Mouse (Mus musculus): ENCODE results near the gene Mpc1.

DNA sequence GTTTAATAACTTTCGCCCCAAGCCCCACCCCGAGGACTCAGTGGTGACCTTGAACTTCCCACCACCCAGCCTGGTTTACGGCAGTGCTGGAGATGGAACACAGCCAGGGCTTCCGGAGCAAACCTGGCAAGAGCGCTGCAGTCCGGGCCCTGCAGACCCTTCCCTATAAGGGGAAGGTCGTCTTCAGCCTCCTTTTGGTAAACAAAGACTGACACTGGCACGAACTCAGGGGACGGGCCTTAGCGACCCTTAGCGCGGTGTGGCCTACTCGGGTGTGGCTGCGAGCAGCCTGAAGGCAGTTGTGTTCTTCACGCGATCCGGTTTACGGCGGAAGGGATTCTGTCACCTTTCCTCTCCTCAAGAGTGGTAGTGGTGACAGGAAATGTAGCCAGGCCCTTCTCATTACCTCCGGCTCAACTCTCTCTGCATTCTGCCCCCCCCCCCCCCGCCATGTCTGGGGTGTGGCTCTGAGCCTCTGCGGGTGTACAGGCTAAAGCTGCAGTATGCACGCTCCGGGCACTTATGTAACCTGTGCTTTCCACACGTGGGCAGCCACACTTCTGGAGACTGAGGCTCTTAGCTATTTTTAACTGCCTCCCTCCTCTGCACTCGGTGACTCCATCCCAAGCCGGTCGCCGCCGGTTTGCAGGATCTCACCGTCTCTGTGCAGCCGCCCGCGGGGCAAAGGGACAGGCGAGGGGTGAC, at the start of gene Mpc1:
- TF ChIP-seq CTCF (IDR thresholded peaks at IDR 0.05; ENCODE audit: low read depth, low read length) (no peak), POLR2AphosphoS5 (IDR thresholded peaks at IDR 0.05; ENCODE audit: insufficient replicate concordance, low read depth, low read length) (no peak), GATA1 (IDR thresholded peaks at IDR 0.05; ENCODE audit: borderline replicate concordance, low read length) (no peak)
